Mouse (Mus musculus) forebrain, embryonic 14.5 days (tissue): ENCODE measurements around the gene Fars2. TPM values are rescaled to one million over a fixed set of nuclear protein-coding genes. Genes with fewer than 3 reads are reported as not detected.

Source experiments
- ATAC-seq: fragments of 200-750 bp; cut with Nextera tagmentation; 2 replicates; pipeline ENCODE4 v1.8.0; 2017; ENCODE audit warnings: mild to moderate bottlenecking, moderate library complexity
- DNase-seq: peaks from one replicate; pipeline ENCODE4 v3.0.0-alpha.2; 2015; ENCODE audit warnings: low spot score
- H3K27ac ChIP-seq: fragments of 300-500 bp; sonication (generic); 2 replicates; pipeline ENCODE4 v1.5.1; 2014; ENCODE audit warnings: low read depth, mild to moderate bottlenecking, control low read depth, low read length, moderate library complexity
- H3K27me3 ChIP-seq: fragments of 300-500 bp; sonication (generic); replicated peaks from 2 replicates; pipeline ENCODE4 v1.6.1; 2014; ENCODE audit warnings: low read length, control low read depth, mixed read lengths; ENCODE audit not compliant: control insufficient read depth, insufficient read depth
- H3K36me3 ChIP-seq: fragments of 300-500 bp; sonication (generic); 2 replicates; pipeline ENCODE4 v1.6.1; 2014; ENCODE audit warnings: low read length, control low read depth; ENCODE audit not compliant: control insufficient read depth, insufficient read depth
- H3K4me1 ChIP-seq: fragments of 300-500 bp; sonication (generic); 2 replicates; pipeline ENCODE4 v1.6.1; 2014; ENCODE audit warnings: antibody characterized with exemption, low read length, control low read depth; ENCODE audit not compliant: control insufficient read depth, insufficient read depth
- H3K4me2 ChIP-seq: fragments of 300-500 bp; sonication (generic); 2 replicates; pipeline ENCODE4 v1.6.1; 2014; ENCODE audit warnings: mild to moderate bottlenecking, control low read depth, low read length
- H3K4me3 ChIP-seq: fragments of 300-500 bp; sonication (generic); 2 replicates; pipeline ENCODE4 v1.5.1; 2014; ENCODE audit warnings: low read depth, low read length, control low read depth
- H3K9ac ChIP-seq: fragments of 300-500 bp; sonication (generic); 2 replicates; pipeline ENCODE4 v1.6.1; 2014; ENCODE audit warnings: mild to moderate bottlenecking, low read length, control low read depth, moderate library complexity
- H3K9me3 ChIP-seq: fragments of 300-500 bp; sonication (generic); replicated peaks from 2 replicates; pipeline ENCODE4 v1.6.1; 2016; ENCODE audit warnings: low read length, control low read depth, mixed read lengths; ENCODE audit not compliant: control insufficient read depth
- WGBS: fragments of 180-500 bp; shearing (Covaris S2); extraction: QIAGEN DNeasy Blood & Tissue Kit; methylation state at CpG from one replicate; pipeline ENCODE4 v1.1.7; 2014; 5-methylcytosine and 5-hydroxymethylcytosine counted together
- polyA plus RNA-seq: library from polyadenylated mRNA; unstranded; fragments of >200 nt; fragmentation: Nextera tagmentation; extraction: Ambion mirVana; gene quantifications from 2 replicates; pipeline ENCODE4 v1.2.1, GENCODE M21; 2014

The Fars2 gene
- polyA plus RNA-seq, 1 experiment from 2014 or later: 35.5 TPM

DNA sequence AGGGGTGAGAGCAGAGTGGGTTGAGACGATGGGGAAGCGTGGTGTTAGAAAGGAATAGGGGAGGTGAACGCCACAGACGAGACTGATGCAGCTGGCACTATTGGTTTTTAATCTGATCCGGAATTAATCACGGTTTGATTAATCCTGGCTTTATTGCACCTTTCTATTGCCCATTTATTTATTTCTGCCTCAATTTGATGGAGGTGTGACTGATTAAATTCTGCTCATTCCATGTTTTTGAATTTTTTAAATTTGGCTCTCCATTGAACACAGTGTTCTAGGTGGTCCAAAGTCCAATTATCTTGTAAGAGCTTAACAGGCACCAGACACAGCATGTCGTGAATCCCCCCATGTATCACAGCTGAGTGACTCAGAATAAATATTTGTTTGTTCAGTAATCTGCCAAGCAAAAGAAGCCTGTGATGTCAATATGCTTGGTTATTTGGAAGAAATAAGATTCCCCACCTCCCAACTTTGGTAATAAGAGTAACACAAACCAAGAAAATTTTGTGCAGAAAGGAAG is 166.4 kb downstream of the Fars2 start:
- peaks cover 18% of the 10 kb centered on the region for H3K4me1 ChIP-seq
- ATAC-seq: peak; percentile 86
- peak; percentile 92 for DNase-seq
- H3K36me3 ChIP-seq: no peaks in the 10 kb centered on the region
- peak overlapping the region; percentile 81 for H3K27ac ChIP-seq
- no peaks in the 10 kb centered on the region for H3K9me3 ChIP-seq
- WGBS: 3% methylated on average over 7 of the region's 7 CpGs
- peak overlapping the region; percentile 38; the same call in 1 of the 2 replicates for H3K4me2 ChIP-seq
- no peak overlapping the region for H3K4me3 ChIP-seq
- H3K27me3 ChIP-seq: no peaks in the 10 kb centered on the region
- H3K9ac ChIP-seq: peak overlapping the region; percentile 22; the same call in 1 of the 2 replicates

DNA sequence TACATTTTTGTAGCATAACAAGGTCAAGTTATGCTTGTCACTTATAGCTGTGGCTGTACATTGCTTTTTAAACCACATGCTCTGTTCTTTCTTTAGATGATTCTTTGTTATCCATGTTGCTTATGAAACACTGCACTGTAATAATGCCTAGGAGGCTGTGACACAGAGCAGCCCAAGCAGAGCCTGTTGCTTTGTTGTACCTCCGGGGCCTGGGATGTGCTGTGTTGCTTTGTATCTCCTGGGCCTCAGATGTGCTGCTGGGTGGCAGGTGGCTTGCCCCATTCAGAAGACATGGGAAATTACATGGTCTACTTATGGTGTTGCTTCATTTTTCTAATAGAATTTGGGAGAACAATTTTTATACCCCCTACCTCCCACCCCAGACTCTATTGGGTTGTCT is 166.9 kb downstream of the Fars2 start:
- Histone ChIP-seq H3K27ac (peak overlapping the region; percentile 81), H3K27me3 (no peaks in the 10 kb centered on the region), H3K4me2 (no peak overlapping the region), H3K36me3 (no peaks in the 10 kb centered on the region), H3K9ac (no peak overlapping the region), H3K4me1 (peaks cover 18% of the 10 kb centered on the region), H3K4me3 (no peak overlapping the region), H3K9me3 (no peaks in the 10 kb centered on the region)
- ATAC-seq (peak; percentile 38), DNase-seq (peak; percentile 62)
- 13% methylated on average over 1 of the region's 1 CpGs for WGBS

DNA sequence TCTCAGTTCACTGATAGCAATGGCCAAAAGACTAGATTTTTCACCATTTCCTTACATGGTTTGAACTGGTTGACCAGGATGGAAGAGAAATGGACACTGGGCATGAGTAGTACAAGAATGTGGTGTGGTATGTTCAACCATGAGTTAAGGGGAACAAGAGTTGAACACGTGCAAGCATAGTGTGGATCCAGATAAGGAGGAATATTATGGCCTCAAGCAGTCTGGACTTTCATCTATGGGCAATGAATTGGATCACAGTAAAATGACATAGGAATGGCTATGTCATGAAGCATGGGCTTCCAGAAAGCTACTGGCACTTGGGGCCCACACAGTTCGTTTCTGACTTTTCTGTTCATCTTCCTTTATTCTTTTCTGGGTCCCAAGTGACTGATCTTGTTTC is 168.0 kb downstream of the Fars2 start:
- DNase-seq (no peak), ATAC-seq (no peak)
- no peaks in the 10 kb centered on the region for H3K36me3 ChIP-seq
- H3K9ac ChIP-seq: no peak overlapping the region
- H3K4me3 ChIP-seq: no peak overlapping the region
- peaks cover 18% of the 10 kb centered on the region for H3K4me1 ChIP-seq
- no peaks in the 10 kb centered on the region for H3K9me3 ChIP-seq
- H3K27me3 ChIP-seq: no peaks in the 10 kb centered on the region
- no peak overlapping the region for H3K4me2 ChIP-seq
- H3K27ac ChIP-seq: peak overlapping the region; percentile 81; the same call in 1 of the 2 replicates
- 90% methylated on average over 2 of the region's 2 CpGs for WGBS

DNA sequence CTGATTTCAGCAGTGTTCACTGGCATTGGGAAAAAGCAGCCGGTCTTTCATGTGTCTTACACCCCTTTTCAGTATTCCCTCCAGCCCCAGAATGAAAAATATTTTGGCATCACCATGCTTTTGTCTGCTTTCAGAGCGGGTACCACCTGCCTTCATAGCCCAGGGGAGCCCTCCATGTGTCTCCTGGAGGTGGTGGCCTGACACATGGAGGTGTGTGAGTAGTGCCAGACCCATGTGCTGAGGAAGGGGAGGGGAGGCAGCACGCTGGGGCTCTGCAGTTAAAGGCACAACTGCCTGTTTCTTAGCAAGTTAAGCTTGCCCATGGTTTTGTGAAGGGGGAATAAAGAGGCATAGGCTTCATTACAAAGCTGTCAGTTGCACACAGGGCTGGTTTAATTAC is 176.3 kb downstream of the Fars2 start:
- WGBS: 14% methylated on average over 3 of the region's 3 CpGs
- Histone ChIP-seq H3K4me2 (no peak overlapping the region), H3K4me1 (peaks cover 44% of the 10 kb centered on the region), H3K4me3 (no peak overlapping the region), H3K36me3 (no peaks in the 10 kb centered on the region), H3K27ac (peak overlapping the region; percentile 77), H3K27me3 (no peaks in the 10 kb centered on the region), H3K9ac (no peak overlapping the region), H3K9me3 (no peaks in the 10 kb centered on the region)
- ATAC-seq (peak; percentile 89), DNase-seq (peak; percentile 88)

DNA sequence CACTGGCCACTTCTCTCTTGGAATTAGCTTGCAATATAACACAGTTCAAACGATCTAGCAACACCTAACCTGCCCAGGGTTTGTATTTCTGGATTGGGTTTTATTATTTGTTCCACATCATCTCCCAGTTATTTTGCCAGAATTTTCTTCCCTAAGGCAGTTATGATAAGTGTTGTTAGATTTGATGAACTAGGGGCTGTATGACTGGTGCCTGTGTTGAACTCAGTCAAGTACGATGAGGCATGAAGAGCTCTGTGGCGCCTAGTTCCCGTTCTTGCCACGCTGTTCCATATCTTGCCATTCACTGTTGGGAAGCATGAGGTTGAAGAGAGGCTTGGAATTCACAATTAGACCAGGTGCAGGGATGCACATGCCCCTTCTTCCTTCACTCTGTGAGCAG is 177.3 kb downstream of the Fars2 start:
- H3K9ac ChIP-seq: no peak overlapping the region
- peaks cover 49% of the 10 kb centered on the region for H3K4me1 ChIP-seq
- no peak overlapping the region for H3K4me3 ChIP-seq
- no peaks in the 10 kb centered on the region for H3K27me3 ChIP-seq
- H3K9me3 ChIP-seq: no peaks in the 10 kb centered on the region
- H3K27ac ChIP-seq: peak overlapping the region; percentile 77
- no peak overlapping the region for H3K4me2 ChIP-seq
- ATAC-seq: no peak
- no peaks in the 10 kb centered on the region for H3K36me3 ChIP-seq
- no peak for DNase-seq
- 78% methylated on average over 5 of the region's 5 CpGs for WGBS

DNA sequence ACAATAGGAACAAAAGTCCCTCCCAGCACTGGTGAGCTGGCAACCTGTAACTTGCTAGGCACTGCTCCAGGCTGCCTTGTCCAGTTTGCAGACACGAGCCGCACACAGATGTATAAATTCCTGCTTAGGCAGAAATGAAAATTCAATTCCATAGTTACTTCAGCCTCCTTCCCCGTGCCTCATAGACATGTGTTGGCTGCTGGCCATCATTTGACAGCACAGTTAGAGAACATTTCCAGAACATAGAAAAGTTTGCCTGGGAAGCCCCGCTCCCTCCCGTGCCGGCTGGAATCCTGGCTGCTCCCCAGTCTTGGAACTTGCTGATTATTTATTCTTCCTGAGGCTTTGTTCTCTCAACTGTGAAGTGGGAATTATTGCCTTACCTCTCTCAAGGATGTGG is 178.6 kb downstream of the Fars2 start:
- DNase-seq (peak; percentile 93), ATAC-seq (peak; percentile 63)
- WGBS: 2% methylated on average over 6 of the region's 6 CpGs
- no peak overlapping the region for H3K4me3 ChIP-seq
- H3K9me3 ChIP-seq: no peaks in the 10 kb centered on the region
- H3K27ac ChIP-seq: peak overlapping the region; percentile 77
- no peaks in the 10 kb centered on the region for H3K27me3 ChIP-seq
- H3K9ac ChIP-seq: no peak overlapping the region
- H3K36me3 ChIP-seq: no peaks in the 10 kb centered on the region
- H3K4me1 ChIP-seq: peaks cover 49% of the 10 kb centered on the region
- H3K4me2 ChIP-seq: no peak overlapping the region

DNA sequence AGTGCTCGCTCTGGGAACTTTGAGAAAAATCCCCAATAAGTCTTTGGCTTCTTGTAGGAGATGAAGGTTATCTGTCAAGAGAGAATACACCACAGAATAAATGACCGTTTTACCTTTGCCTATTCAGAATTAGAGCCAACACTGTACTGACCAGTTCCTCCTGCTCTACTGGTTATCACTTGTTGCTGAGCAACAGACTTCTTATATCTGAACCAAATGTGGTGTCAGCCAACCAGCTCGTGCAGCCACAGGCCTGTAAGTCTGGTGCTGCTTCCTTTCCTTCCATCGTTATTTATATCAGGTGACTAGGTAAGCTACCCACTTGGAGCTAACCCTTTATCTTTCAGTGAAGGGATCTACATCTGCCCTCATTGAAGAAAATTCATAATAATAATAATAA is 179.4 kb downstream of the Fars2 start:
- 60% methylated on average over 4 of the region's 4 CpGs for WGBS
- no peak overlapping the region for H3K9ac ChIP-seq
- H3K4me1 ChIP-seq: peaks cover 49% of the 10 kb centered on the region
- DNase-seq (no peak), ATAC-seq (no peak)
- no peaks in the 10 kb centered on the region for H3K27me3 ChIP-seq
- peak overlapping the region; percentile 68 for H3K27ac ChIP-seq
- no peaks in the 10 kb centered on the region for H3K9me3 ChIP-seq
- H3K4me3 ChIP-seq: no peak overlapping the region
- H3K4me2 ChIP-seq: no peak overlapping the region
- H3K36me3 ChIP-seq: no peaks in the 10 kb centered on the region

DNA sequence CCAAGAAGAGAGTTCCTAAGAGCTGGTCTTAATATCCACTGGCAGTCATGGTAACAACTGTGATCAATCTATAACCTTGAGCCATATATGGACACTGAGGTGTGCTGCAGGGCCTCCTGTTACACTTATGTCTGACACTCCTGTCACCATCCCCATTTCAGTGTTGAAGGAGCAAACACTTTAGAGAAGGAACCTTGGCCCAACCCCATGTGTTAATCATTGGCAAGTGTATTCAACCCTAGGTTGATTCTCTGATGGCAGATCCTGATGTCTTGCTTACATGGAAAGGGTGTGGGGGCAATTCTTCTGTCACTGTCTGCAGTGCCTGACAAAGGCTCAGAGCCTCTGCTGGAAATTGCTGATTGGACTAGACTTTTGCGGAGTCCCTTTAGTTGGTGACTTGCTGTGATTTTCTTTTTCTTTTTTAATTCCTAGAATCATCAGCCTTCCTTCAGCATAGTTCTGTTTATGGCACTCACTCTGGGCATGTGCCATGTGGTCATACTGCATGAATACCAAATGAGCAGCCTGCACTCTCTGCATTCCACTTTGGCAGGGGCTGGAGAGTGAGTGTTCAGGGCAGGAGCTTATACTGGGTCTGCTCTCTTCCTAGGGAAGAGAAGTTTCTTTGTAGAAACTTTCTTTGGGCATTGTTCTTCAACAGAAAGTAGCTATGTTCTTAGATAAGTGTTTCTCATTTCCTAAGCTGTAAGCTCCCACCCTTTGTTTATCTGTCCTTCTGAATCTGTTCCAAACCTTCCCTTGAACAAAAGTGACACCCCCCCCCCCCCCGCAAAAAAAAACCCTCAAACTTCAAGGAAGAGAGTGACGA is 181.0 kb downstream of the Fars2 start:
- Histone ChIP-seq H3K36me3 (no peaks in the 10 kb centered on the region), H3K27ac (peak overlapping the region; percentile 67), H3K4me1 (peaks cover 49% of the 10 kb centered on the region), H3K9ac (no peak overlapping the region), H3K9me3 (no peaks in the 10 kb centered on the region), H3K4me2 (no peak overlapping the region), H3K27me3 (no peaks in the 10 kb centered on the region), H3K4me3 (no peak overlapping the region)
- peak; percentile 79 for DNase-seq
- WGBS: 11% methylated on average over 3 of the region's 3 CpGs
- peak; percentile 82 for ATAC-seq

DNA sequence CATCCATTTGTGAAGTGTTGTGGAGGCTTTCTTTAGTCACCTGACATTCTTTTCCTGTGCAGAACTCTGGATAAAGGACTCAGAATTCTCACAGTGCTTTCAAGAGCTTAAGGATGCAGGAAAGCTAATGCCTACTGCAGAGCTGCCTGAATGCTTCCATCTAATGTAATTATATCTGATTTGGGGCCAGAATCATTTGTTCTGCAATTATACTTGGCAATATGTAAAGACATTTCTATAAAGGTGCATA is 181.5 kb downstream of the Fars2 start:
- no peak overlapping the region for H3K9ac ChIP-seq
- H3K36me3 ChIP-seq: no peaks in the 10 kb centered on the region
- ATAC-seq (peak; percentile 25; the same call in 1 of the 2 replicates), DNase-seq (no peak)
- no peaks in the 10 kb centered on the region for H3K9me3 ChIP-seq
- peaks cover 47% of the 10 kb centered on the region for H3K4me1 ChIP-seq
- H3K4me3 ChIP-seq: no peak overlapping the region
- H3K27me3 ChIP-seq: no peaks in the 10 kb centered on the region
- H3K27ac ChIP-seq: peak overlapping the region; percentile 67
- no peak overlapping the region for H3K4me2 ChIP-seq
